Mouse (Mus musculus): ENCODE measurements around the gene Rasa3.

GRCm38 (mm10) chr8:13537102-13537501, 140.3 kb downstream of the Rasa3 start:
- TF ChIP-seq CTCF (IDR thresholded peaks at IDR 0.05 in 2 of 3, conservative IDR thresholded peaks at IDR 0.05 in 1 of 3; ENCODE audit: control insufficient read depth in 1 of 3, insufficient read depth in 1 of 3, low read depth in 2 of 3, low read length in 3 of 3, poor library complexity in 1 of 3, severe bottlenecking in 1 of 3) = no peak
- TF ChIP-seq MAZ (IDR thresholded peaks at IDR 0.05; ENCODE audit: low read depth, low read length) = no peak
- no peak for TF ChIP-seq ETS1 (IDR thresholded peaks at IDR 0.05; ENCODE audit: low read depth, low read length)
- TF ChIP-seq USF1 (IDR thresholded peaks at IDR 0.05; ENCODE audit: low read depth, low read length) = no peak
- no peak for TF ChIP-seq JUND (IDR thresholded peaks at IDR 0.05; ENCODE audit: low read depth, low read length)
- no peak for TF ChIP-seq ZC3H11A (IDR thresholded peaks at IDR 0.05; ENCODE audit: low read depth, low read length)

Measured in MEL (cell line).